Mouse (Mus musculus) ES-E14 (cell line): ENCODE results near the gene Rab8a. TPM values are rescaled to one million over a fixed set of nuclear protein-coding genes. Genes with fewer than 3 reads are reported as not detected.

Experiments
- DNase-seq: peaks from one replicate; pipeline ENCODE4 v3.0.0-alpha.2; 2013; ENCODE audit warnings: low read depth, low spot score
- H3K27ac ChIP-seq: 2 replicates; pipeline ENCODE4 v1.5.1; 2012; ENCODE audit warnings: low read depth, mild to moderate bottlenecking, low read length, moderate library complexity, mixed read lengths; ENCODE audit not compliant: poor library complexity, insufficient read depth, severe bottlenecking
- H3K36me3 ChIP-seq: 2 replicates; pipeline ENCODE4 v1.6.1; 2012; ENCODE audit warnings: mild to moderate bottlenecking, low read length, moderate library complexity, mixed read lengths; ENCODE audit not compliant: control insufficient read depth, poor library complexity, insufficient read depth, severe bottlenecking
- H3K4me1 ChIP-seq, 2 experiments: fragments of 150-350 bp in 1 of 2; sonication (generic) in 1 of 2; 2 replicates each; pipeline ENCODE4 v1.6.1; 2012; ENCODE audit warnings: low read length in 2 of 2, mild to moderate bottlenecking in 1 of 2, mixed read lengths in 1 of 2; ENCODE audit not compliant: control insufficient read depth in 2 of 2, insufficient read depth in 2 of 2, poor library complexity in 1 of 2
- H3K4me3 ChIP-seq, 2 experiments: fragments of 150-350 bp in 1 of 2; sonication (generic) in 1 of 2; 2 replicates each; pipeline ENCODE4 v1.5.1; 2012; ENCODE audit warnings: low read length in 2 of 2, low read depth in 1 of 2, mild to moderate bottlenecking in 1 of 2, mixed read lengths in 1 of 2; ENCODE audit not compliant: insufficient read depth in 1 of 2, poor library complexity in 1 of 2, severe bottlenecking in 1 of 2
- H3K9ac ChIP-seq: 2 replicates; pipeline ENCODE4 v1.6.1; 2012; ENCODE audit warnings: low read depth, mild to moderate bottlenecking, low read length, mixed read lengths; ENCODE audit not compliant: poor library complexity, insufficient read depth, severe bottlenecking
- H3K9me3 ChIP-seq: fragments of 150-350 bp; sonication (generic); 2 replicates; pipeline ENCODE4 v1.6.1; 2012; ENCODE audit warnings: low read depth, mild to moderate bottlenecking, low read length; ENCODE audit not compliant: control insufficient read depth, insufficient read depth
- CHD2 ChIP-seq: IDR thresholded peaks from 2 replicates; pipeline ENCODE4 v1.6.1; 2014; ENCODE audit warnings: mild to moderate bottlenecking, low read depth, low read length, inconsistent platforms
- HCFC1 ChIP-seq: IDR thresholded peaks from 2 replicates; pipeline ENCODE4 v1.6.1; 2012; ENCODE audit warnings: low read length, inconsistent platforms, borderline replicate concordance; ENCODE audit not compliant: insufficient read depth
- MAFK ChIP-seq: IDR thresholded peaks from 2 replicates; pipeline ENCODE4 v1.6.1; 2014; ENCODE audit warnings: mild to moderate bottlenecking, low read depth, low read length, inconsistent platforms; ENCODE audit not compliant: insufficient read depth
- ZC3H11A ChIP-seq: IDR thresholded peaks from 2 replicates; pipeline ENCODE4 v1.6.1; 2012; ENCODE audit warnings: low read depth, mild to moderate bottlenecking, inconsistent platforms, low read length, borderline replicate concordance
- ZNF384 ChIP-seq: IDR thresholded peaks from 2 replicates; pipeline ENCODE4 v1.6.1; 2012; ENCODE audit warnings: low read depth, low read length, inconsistent platforms
- in situ Hi-C, 2 experiments: fragments of 600-800 bp; cut with MboI; formaldehyde crosslinking; loops; one replicate each; pipeline ENCODE4 v1.15.1; 2025; ENCODE audit warnings: low sequenced_read_pairs in 2 of 2, inconsistent platforms in 1 of 2; ENCODE audit not compliant: unreplicated experiment in 2 of 2
- total RNA-seq: library from RNA; depleted of rRNA; stranded (reverse); fragments of 300-350 nt; gene quantifications from 2 replicates; pipeline ENCODE4 v1.2.3, GENCODE M21; 2012

Gene Rab8a
- total RNA-seq, 1 experiment = 73.2 TPM

- H3K9ac ChIP-seq = no peak overlapping the region
- no peak for DNase-seq
- H3K4me1 ChIP-seq = peaks cover 2 to 6% of the 10 kb centered on the region in 2 experiments; a peak in 2 of 4 replicates
- no peak overlapping the region for H3K4me3 ChIP-seq
- no peak for TF ChIP-seq HCFC1
- H3K9me3 ChIP-seq = no peaks in the 10 kb centered on the region
- no peaks in the 10 kb centered on the region for H3K36me3 ChIP-seq
- in situ Hi-C loops = no loop called here
- H3K27ac ChIP-seq = no peak overlapping the region
Measured at GRCm38 (mm10) chr8:72132891-72133290, 28.1 kb upstream of the Rab8a start.

- TF ChIP-seq ZC3H11A (no peak), ZNF384 (no peak), MAFK (no peak), HCFC1 (no peak), CHD2 (no peak)
- Histone ChIP-seq H3K36me3 (peaks cover 2% of the 10 kb centered on the region; the same call in 1 of the 2 replicates), H3K9me3 (no peaks in the 10 kb centered on the region), H3K4me1 (peaks cover 2 to 6% of the 10 kb centered on the region in 2 experiments; a peak in 2 of 4 replicates), H3K4me3 (no peak overlapping the region), H3K9ac (no peak overlapping the region), H3K27ac (no peak overlapping the region)
- DNase-seq = no peak
- in situ Hi-C loops = no loop called here
Measured at GRCm38 (mm10) chr8:72133507-72133906, 27.5 kb upstream of the Rab8a start.

GRCm38 (mm10) chr8:72134756-72135445 lies 26.1 kb upstream of the Rab8a start, which contains the start of gene Tpm4:
Gene Tpm4 (plus strand): TSS chr8:72134975.
- in situ Hi-C loops = no loop called here
- Histone ChIP-seq H3K4me1 (peaks cover 2 to 6% of the 10 kb centered on the region in 2 experiments; a peak in 2 of 4 replicates), H3K9me3 (no peaks in the 10 kb centered on the region), H3K9ac (peak within 1 kb of the TSS; percentile 93), H3K36me3 (peaks cover 11% of the 10 kb centered on the region; the same call in 1 of the 2 replicates), H3K4me3 (peak within 1 kb of the TSS; percentile 94 to 97), H3K27ac (peak within 1 kb of the TSS; percentile 86; the same call in 1 of the 2 replicates)
- TF ChIP-seq MAFK (0 out of 2 replicates have a peak, but pooled peaks have one; percentile 21), ZNF384 (no peak)
- DNase-seq = no peak

- H3K9me3 ChIP-seq = no peaks in the 10 kb centered on the region
- no peak for TF ChIP-seq ZNF384
- peaks cover 2 to 6% of the 10 kb centered on the region in 2 experiments; a peak in 2 of 4 replicates for H3K4me1 ChIP-seq
- H3K36me3 ChIP-seq = peaks cover 11% of the 10 kb centered on the region; the same call in 1 of the 2 replicates
- peak overlapping the region; percentile 94 to 97 for H3K4me3 ChIP-seq
- in situ Hi-C loops = no loop called here
- H3K27ac ChIP-seq = peak overlapping the region; percentile 86
- DNase-seq = no peak
- H3K9ac ChIP-seq = peak overlapping the region; percentile 93
Measured at GRCm38 (mm10) chr8:72135446-72136301, 25.3 kb upstream of the Rab8a start.
